Mouse (Mus musculus) heart, postnatal 25 days (tissue): Measurements from ENCODE around the gene Acsf2. TPM values are rescaled to one million over a fixed set of nuclear protein-coding genes. Genes with fewer than 3 reads are reported as not detected.
"Not testable (repeated sequence)": the region's sequence is repeated elsewhere in the genome, so short reads cannot be mapped to it uniquely, and the experiment has no call there.

Source experiments
- DNase-seq: peaks from one replicate; pipeline ENCODE4 v3.0.0; 2022; ENCODE audit warnings: low spot score
- intact Hi-C: fragments of 180-260 bp; cut with DNase I; formaldehyde crosslinking; loops from one replicate; pipeline ENCODE4 v1.15.1; 2025
- total RNA-seq, 2 experiments: library from RNA; stranded (reverse); gene quantifications; 2 replicates each; pipeline ENCODE4 v1.2.3; 2021

The Acsf2 gene
- 10 to 100 TPM; 16.2 to 18.3 TPM for total RNA-seq

DNA sequence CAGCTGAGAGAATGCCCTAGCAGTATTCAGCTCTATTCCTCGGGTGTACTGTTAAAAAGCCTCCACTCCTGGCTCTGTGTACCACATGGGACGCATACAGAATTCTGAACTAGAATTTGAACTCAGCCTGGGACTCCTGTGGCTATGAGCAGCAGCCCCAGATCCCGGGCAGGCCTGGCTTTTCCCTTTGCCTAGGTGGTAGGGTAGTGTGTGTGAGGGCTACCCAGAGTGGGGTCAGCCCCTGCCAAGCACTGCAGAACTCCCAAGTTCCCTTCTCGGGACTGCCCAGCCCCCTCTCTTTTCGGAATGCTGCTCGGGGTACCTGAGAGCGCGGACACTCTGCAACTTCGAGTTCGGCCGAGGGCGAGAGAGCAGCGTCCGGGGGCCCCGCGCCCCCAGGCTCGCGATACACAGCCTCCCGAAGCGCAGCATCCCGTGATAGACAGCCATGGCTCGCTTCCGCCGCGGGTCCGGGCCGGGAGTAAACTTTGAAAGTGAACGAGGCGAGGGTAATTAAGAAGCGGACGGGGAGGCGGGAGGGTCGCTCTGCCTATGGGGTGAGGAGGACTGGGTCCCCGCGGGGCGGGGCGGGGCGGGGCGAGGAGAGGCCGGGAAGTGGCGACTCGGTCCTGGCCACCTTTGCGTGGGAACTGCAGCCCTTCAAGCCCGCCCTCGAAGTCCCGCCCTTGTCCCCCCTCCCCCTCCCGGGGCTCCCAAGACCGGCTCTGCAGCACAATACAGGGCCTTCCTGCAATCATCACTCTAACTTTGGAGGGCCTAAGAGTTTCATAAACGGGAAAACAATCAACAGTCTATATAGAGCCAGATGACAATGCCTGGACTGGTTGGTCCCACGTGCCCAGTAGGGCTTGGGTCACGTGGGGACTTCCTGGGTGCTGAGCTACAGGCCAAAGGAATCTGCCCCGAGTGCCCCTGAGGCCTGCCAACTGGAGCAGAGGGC is at the start of gene Acsf2:
Acsf2 (minus strand) TSS at position 551 of the 961 bp plus-strand sequence.
- peak; percentile 82 for DNase-seq
- intact Hi-C loops = no loop called here

DNA sequence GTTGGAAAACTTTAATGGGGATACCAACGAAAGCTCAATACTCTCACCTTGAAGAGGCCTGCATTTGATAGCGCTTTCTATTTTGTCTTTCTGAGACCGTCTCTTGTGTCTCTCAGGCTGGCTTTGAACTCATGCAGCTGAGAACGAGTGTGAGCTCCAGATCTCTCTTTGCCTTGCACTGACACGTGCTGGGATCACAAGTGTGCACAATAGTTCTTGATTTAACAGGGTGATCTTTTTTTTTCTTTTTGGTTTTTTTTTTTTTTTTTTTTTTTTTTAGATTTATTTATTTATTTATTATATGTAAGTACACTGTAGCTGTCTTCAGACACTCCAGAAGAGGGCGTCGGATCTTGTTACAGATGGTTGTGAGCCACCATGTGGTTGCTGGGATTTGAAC is 49.6 kb upstream of the Acsf2 start:
- DNase-seq, intact Hi-C loops: not testable (repeated sequence)

DNA sequence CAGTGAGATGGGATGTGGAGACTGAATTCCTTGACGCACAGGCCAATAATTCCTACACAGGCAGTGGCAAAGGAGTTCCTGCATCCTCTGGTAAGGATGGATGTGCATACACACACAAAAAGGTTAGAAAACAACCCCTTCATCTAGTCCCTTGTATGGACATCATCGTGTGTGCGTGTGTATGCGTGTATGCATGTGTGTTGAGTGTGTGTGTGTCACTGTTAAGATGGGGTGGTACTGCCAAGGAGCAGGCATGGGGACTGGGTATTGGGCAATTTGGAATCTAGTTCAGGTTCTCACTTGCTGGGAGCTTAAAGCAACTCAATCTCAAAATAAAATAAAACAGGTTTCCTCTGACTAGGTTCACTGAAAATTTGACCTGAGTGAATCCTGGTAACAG is 44.8 kb upstream of the Acsf2 start:
- intact Hi-C loops = loop anchor here (5.0 kb wide), 1 partner anchor 71 kb away; no protein-coding TSS in a partner anchor

DNA sequence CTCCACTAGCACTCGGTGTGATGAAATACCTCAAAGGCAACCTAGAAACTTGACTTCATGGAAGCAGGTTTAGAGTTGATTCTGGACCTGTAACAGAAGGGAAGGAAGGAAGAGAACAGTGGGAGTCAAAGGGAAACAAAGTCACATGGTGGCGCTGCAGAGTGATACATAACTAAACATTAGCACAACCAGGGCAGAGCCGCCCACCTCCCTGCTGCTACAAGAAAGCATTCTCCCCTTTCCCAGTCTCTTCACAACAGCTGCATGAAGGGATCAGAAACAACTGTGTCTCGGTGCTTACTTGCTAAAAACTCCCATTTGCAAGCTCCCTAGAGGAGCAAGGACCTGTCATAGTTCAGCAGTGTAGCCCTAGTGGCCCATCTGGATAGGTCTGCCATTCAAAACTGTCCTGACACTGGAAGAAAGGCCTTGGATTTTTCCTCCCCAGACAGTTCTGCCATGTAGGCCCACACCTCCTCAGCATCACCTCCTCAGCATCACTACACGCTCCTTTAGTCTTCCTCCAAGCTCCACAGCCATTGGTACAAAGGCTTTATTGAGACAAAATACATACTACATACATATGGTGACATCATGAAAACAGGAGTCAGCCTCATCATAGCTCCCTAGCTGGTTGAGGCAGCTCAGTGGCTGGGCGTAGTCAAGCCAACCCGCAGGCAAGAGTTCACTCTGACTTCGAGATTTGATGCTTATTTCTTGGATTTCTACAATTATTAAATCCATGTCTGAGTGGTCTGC is 43.0 kb upstream of the Acsf2 start:
- intact Hi-C loops = loop anchor here (5.0 kb wide), 1 partner anchor 73 kb away; no protein-coding TSS in a partner anchor
- no peak for DNase-seq

More for the DNA sequence above, 44.8 kb upstream of the Acsf2 start:
- no peak for DNase-seq

DNA sequence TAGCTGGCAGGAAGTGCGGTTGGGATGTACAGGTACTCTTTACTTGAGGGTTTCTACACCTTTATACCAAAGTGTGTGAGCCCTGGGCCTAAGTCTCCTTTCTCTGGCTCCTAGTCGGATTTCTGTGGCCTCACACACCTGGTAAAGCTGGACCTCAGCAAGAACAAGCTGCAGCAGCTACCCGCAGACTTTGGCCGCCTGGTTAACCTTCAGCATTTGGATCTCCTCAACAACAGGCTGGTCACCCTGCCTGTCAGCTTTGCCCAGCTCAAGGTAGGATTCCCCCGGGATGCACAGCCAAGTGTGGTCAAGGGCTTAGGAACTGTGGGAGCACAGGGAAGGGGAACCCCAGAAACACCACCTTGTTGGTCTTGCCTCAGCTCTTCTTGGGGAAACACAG is 32.8 kb upstream of the Acsf2 start:
- intact Hi-C loops = loop anchor here (5.0 kb wide), 2 partner anchors 83 to 87 kb away; partner anchors contain the start of gene Rsad1

DNA sequence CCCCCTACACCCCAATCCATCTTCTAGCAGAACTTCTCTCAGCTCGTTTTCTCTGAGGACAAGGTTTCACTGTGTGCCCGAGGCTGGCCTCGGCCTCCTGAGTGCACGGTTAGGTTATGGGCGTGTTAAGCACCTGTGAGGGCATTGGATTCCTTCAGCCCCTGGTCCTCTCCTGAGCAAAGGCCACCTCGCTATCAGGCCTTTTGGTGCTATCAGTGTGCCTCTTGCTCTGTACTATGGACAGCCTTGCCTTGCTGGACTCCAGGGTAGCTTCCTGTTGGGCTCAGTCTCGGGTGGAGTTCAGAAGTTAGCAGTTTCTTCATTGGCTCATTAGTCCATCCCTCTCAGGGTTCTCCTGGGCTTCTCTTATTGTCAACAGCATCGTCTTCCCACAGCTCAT is 31.3 kb upstream of the Acsf2 start:
- no peak for DNase-seq
- intact Hi-C loops = loop anchor here (5.0 kb wide), 2 partner anchors 84 to 86 kb away; partner anchors contain the start of gene Rsad1

More for the DNA sequence above, 32.8 kb upstream of the Acsf2 start:
- DNase-seq = no peak

DNA sequence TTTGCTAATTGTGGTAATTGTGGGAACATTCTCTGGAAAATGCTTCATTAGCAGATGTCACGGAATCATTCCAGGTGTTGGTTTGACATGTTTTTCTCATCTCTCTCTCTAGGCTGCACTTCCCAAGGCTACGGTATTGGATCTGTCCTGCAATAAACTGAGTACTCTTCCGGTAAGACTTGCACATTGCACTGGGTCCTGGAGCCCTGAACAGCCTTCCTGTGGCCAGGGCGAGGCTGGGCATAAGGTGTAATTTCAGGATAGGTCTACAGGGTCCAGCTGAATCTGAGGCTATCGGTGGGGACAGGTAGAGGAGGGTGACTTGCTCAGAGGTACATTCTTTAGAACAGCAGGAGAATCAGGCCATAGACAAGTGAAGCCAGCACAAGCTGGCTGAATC is 30.3 kb upstream of the Acsf2 start:
- intact Hi-C loops = loop anchor here (5.0 kb wide), 2 partner anchors 85 kb away; partner anchors contain the start of gene Rsad1

DNA sequence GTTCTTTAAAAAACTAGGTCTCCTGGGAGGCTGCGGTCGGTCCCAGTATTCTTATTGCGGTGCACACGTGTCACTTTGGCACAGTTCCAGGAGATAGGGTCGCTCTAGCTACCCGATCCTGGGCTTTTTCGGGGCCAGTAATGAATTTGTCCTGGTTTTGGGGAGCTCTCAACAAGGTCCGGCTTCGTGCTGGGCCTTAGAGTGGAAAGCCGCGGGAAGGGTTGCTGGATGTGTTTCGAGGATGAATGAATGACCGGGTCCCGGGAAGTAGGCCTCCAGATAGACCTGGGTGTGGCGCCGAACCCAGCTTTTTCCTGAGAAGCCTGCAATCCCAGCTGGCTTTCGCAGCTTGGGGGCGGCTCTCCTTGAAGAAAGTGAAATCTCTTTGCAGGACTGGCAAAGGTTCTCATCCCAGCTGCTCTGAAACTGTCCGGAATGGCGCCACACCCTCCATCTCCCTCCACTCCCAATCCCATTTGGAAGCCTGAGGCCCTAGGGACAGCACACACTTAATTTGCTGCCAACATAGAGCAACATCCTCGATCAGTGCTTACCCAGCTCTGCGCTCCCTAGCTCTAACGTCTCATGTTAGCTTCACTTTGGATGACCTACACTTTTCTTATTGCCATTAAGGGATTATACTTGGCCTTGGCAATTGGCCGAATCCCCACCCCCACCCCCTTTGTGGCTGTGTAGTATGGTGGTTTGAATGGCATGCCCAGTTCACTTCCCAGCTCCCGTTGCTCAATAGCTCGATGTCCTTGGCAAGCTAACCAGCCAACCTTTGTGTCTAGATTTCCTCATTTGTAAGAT is 28.7 kb upstream of the Acsf2 start:
- DNase-seq = peak; percentile 51
- intact Hi-C loops = loop anchor here (5.0 kb wide), 2 partner anchors 83 to 87 kb away; partner anchors contain the start of gene Rsad1

More for the DNA sequence above, 30.3 kb upstream of the Acsf2 start:
- DNase-seq = no peak

DNA sequence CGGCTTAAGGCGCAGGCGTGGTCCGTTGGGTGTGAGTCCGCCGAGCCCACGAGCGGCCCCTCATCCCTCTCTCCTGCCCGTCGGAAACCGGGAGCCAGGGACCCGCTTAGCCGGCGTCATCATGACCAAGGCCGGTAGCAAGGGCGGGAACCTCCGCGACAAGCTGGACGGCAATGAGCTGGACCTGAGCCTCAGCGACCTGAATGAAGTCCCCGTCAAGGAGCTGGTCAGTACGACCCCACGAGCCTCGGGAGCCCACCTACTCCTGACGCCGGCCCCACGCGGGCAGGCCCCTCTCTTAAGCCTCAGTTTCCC is 28.2 kb upstream of the Acsf2 start:
- no peak for DNase-seq
- intact Hi-C loops = loop anchor here (5.0 kb wide), 2 partner anchors 83 to 87 kb away; partner anchors contain the start of gene Rsad1

DNA sequence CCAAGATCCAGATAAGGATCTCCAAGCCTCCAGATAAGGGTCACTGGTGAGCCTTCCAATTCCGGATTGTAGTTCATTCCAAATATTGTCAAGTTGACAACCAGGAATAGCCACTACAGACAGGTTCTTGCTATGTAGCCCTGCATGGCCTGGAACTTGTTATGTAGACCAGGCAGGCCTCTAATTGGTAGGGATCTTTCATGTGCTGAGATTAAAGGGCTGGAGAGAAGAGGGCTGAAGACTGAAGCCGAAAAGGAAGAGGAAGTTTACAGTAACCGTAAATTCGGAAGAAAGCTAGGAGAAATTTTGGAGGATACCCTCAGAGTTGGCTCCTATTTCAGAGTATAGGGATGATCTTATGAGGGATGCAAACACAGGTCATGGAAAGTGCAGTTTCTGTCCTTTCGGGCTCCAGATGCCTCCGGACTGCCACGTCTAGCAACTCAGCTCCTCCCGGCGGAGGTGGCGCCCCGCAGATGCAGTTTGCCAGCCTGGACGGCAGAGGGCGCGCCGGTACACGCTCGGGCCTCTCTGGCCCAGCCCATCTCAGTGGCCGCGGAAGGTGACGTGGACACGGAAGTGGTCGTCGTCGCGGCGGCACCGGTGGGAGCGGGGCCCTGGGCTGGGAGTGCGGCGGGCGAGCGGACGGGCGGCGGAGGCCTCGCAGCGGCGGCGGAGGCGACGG is 27.7 kb upstream of the Acsf2 start, which contains the start of gene Lrrc59:
Lrrc59 (plus strand) TSS at position 569 of the 685 bp plus-strand sequence.
- peak; percentile 89 for DNase-seq
- intact Hi-C loops = no loop called here

DNA sequence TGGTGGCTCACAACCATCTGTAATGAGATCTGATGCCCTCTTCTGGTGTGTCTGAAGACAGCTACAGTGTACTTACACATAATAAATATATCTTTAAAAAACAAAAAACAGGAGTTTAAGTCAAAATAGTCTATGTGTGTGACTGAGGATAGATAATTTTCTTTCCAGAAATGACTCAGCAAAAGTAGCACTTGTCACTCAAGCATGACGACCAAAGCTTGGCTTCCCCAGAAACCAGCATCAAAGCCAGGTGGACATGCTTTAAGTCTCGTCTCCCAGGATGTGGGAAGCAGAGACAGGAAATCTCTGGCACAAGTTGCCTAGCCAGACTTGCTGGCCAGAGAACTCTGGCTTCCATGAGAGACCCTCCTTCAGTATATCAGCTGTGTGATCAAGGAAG is 20.5 kb upstream of the Acsf2 start:
- DNase-seq = no peak
- intact Hi-C loops = no loop called here

DNA sequence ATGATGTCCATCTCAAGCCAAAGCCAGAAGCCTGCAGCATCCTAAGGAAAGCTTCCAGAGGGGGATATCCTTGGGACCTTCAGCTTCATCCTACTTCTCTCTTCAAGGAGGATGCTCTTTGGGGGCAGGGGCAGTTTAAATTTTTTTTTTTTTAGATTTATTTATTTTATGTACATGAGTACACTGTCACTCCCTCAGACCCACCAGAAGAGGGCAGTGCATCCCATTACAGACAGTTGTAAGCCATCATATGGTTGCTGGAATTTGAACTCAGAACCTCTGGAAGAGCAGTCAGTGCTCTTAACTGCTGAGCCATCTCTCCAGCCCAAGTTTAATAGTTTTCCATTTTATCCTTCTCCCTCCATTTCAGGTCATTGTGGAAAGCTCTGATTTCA is 19.8 kb upstream of the Acsf2 start:
- DNase-seq = no peak
- intact Hi-C loops = no loop called here

DNA sequence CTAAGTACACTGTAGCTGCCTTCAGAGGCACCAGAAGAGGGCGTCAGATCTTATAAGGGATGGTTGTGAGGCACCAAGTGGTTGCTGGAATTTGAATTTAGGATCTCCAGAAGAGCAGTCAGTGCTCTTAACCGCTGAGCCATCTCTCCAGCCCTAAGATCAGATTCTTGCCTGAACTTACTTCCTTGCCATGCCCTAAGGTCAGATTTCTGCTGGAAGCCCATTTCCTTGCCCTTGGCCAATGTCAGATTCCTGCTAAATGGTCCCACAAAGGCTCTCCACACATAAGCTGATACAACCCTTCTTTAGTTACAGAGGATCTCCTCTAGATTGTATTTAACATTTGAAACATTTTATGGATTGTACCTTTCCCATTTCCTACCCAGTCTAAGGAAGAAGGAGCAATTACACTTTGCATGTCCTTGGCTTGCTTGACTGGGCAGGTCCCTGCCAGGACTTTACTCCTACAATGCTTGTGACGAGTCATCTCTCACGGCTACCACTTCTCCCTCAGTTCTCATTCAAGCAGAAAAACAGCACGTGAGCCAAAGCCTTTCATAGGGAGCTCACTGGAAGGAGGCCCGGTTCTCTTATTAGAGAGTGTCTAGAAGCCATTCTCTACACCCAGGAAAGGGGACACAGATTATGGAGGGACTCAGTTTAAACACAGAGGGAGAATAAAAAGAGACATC is 19.2 kb upstream of the Acsf2 start:
- intact Hi-C loops = no loop called here
- no peak for DNase-seq

DNA sequence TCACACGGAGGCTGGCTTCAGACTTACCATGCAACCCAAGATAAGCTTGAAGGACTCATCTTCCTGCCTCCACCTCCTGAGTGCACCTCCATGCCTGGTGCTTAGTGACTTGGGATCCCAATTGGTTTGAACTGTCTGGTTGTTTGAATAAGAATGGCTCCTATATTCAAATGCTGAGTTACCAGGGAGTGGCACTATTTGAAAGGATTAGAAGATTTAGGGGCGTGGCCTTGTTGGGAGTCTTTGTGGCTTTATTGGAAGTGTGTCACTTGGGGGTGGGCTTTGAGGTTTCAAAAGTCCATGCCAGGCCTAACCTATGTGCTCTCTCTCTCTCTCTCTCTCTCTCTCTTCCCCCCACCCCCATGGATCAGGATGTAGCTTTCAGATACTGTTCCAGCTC is 16.0 kb upstream of the Acsf2 start:
- no peak for DNase-seq
- intact Hi-C loops = no loop called here

DNA sequence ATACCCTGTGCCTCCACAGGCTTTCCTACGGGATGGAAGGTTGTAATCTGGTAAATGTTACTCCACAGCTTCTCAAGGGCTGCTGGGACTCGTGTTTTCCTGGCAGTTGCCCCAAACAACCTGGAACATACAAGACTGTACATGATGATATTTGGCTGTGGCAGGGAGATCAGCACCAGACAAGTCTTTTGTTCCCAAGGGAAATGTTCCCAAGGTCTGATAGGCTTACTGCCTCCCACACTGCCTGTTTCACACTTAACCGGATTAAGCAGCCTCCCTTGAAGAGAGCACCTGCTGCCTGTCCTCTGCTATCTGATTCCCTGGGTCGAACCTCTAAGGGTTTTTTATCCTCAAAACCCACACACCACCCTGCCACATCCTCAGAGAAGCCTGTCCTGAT is 13.8 kb upstream of the Acsf2 start:
- intact Hi-C loops = no loop called here

DNA sequence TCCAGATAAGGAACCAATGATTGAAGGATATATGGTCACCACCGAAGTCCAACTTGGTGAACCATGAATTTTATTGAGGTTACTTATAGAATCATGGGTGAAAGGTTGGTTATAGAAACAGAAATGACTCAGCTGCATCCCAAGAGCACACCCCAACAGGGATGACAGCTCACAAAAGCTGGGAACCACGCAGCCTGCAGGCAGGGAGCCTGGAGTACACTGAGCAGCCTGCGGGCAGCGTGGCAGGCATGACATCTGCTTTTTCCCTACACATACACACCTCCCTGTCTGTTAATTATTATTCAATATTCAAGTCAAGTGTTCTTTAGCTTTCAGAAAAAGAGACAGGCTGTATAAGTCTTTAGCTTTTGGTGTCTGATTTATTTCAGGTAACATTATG is 12.9 kb upstream of the Acsf2 start:
- no peak for DNase-seq
- intact Hi-C loops = no loop called here

More for the DNA sequence above, 13.8 kb upstream of the Acsf2 start:
- no peak for DNase-seq

DNA sequence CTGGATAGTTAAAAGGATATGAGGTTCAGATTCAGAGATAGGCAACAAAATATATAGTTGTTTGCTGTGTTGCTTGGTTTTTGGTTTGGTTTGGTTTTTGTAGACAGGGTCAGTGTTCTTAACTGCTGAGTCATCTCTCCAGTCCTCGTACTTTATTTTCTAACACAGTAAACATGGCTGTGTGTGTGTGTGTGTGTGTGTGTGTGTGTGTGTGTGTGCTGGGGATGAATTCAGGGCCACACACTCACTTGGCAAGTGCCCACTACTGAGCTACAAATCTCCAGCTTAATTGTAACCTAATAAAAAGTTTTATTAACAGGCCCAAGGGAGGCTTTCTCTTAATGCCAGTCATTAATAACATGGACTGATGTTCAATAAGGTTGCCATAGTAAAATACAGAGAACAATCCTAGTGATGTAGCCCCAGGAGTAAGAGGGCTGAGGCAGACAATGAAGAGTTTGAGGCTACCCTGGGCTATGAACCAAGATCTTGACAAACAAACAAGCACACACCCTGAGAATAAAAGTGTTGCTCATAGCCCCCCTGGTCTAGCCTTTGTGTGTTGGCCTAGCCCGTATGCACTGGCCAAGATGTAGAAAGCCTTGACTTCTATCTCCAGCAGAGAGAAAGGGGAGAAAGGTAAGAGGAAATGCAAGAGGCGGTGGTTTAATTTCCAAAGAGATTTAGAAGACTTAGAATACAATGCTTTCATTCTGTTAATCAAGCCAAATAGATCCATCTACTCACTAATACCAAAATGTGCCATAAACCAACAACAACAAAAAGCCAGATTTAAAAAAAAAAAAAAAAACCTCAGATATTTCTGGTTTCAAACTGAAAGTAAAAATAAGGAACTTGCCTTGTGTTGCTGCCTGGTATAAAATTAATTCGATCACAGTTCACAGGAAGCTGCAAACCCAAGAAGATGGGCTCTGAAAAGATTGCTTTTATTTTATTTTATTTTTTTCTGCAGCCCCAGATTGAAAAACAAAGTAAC is 9.4 kb upstream of the Acsf2 start:
- intact Hi-C loops = no loop called here
- DNase-seq = no peak
